Mouse (Mus musculus): ENCODE measurements at regions not wholly inside any gene's neighbourhood (a gene's known extent, or its start where the extent isn't known, plus 50 kb on each side); places are given as distances from the start of the nearest gene placed in this dataset.
"Not testable (repeated sequence)": the region's sequence is repeated elsewhere in the genome, so short reads cannot be mapped to it uniquely, and the experiment has no call there.

- Histone ChIP-seq H3K9ac (ENCODE audit: control insufficient read depth, low read depth, low read length, poor library complexity, severe bottlenecking) (no peak overlapping the region), H3K4me3 (ENCODE audit: control insufficient read depth in 1 of 2, insufficient read depth in 1 of 2, low read depth in 2 of 2, low read length in 2 of 2) (no peak overlapping the region), H3K27ac (ENCODE audit: control insufficient read depth, low read depth, low read length) (no peak overlapping the region), H3K27me3 (ENCODE audit: control insufficient read depth in 1 of 2, insufficient read depth in 2 of 2, low read length in 2 of 2) (no peaks in the 10 kb centered on the region), H3K79me2 (ENCODE audit: control insufficient read depth, insufficient read depth, low read length, poor library complexity) (no peaks in the 10 kb centered on the region), H3K9me3 (replicated peaks; ENCODE audit: insufficient read depth, low read length) (no peaks in the 10 kb centered on the region), H3K4me1 (ENCODE audit: control insufficient read depth in 1 of 2, insufficient read depth in 2 of 2, low read length in 2 of 2) (no peaks in the 10 kb centered on the region), H3K36me3 (ENCODE audit: control insufficient read depth in 1 of 2, insufficient read depth in 2 of 2, low read length in 2 of 2) (no peaks in the 10 kb centered on the region)
- TF ChIP-seq MXI1 (IDR thresholded peaks at IDR 0.05; ENCODE audit: low read depth, low read length), result no peak
- TF ChIP-seq NRF1 (IDR thresholded peaks at IDR 0.05; ENCODE audit: insufficient read depth, low read depth, low read length, poor library complexity, severe bottlenecking), result no peak
- no peak for TF ChIP-seq HCFC1 (IDR thresholded peaks at IDR 0.05; ENCODE audit: low read depth, low read length)
- TF ChIP-seq MAZ (IDR thresholded peaks at IDR 0.05; ENCODE audit: low read depth, low read length), result no peak
- TF ChIP-seq CHD1 (IDR thresholded peaks at IDR 0.05; ENCODE audit: low read depth, low read length), result no peak
- TF ChIP-seq JUND (IDR thresholded peaks at IDR 0.05; ENCODE audit: low read depth, low read length), result no peak
- TF ChIP-seq GATA1 (IDR thresholded peaks at IDR 0.05; ENCODE audit: low read depth, low read length), result no peak
- TF ChIP-seq SIN3A (IDR thresholded peaks at IDR 0.05; ENCODE audit: low read length), result no peak
- TF ChIP-seq MYB (IDR thresholded peaks at IDR 0.05; ENCODE audit: low read depth, low read length), result no peak
- TF ChIP-seq USF1 (IDR thresholded peaks at IDR 0.05; ENCODE audit: low read depth, low read length), result no peak
- DNase-seq (ENCODE audit: low read depth, low spot score), result no peak
Observed at GRCm38 (mm10) chr16:49431902-49432301, 267.1 kb upstream of the Ift57 start.

- H3K27ac ChIP-seq (ENCODE audit: control insufficient read depth, low read depth, low read length), result no peak overlapping the region
- H3K9me3 ChIP-seq (replicated peaks; ENCODE audit: insufficient read depth, low read length), result no peaks in the 10 kb centered on the region
- H3K79me2 ChIP-seq (ENCODE audit: control insufficient read depth, insufficient read depth, low read length, poor library complexity), result no peaks in the 10 kb centered on the region
- no peak overlapping the region for H3K9ac ChIP-seq (ENCODE audit: control insufficient read depth, low read depth, low read length, poor library complexity, severe bottlenecking)
- peak; percentile 60 for TF ChIP-seq SMC3 (IDR thresholded peaks at IDR 0.05; ENCODE audit: low read depth, low read length)
- peak; percentile 50 for TF ChIP-seq RAD21 (IDR thresholded peaks at IDR 0.05; ENCODE audit: low read depth, low read length)
- TF ChIP-seq RCOR1 (IDR thresholded peaks at IDR 0.05; ENCODE audit: low read depth, low read length), result no peak
- peak; percentile 37; the same call in 1 of the 2 replicates for TF ChIP-seq ZC3H11A (IDR thresholded peaks at IDR 0.05; ENCODE audit: low read depth, low read length)
- peak; percentile 33 to 59 (median 53) for TF ChIP-seq CTCF (IDR thresholded peaks at IDR 0.05 in 2 of 3, conservative IDR thresholded peaks at IDR 0.05 in 1 of 3; ENCODE audit: control insufficient read depth in 1 of 3, insufficient read depth in 1 of 3, low read depth in 2 of 3, low read length in 3 of 3, poor library complexity in 1 of 3, severe bottlenecking in 1 of 3)
- H3K36me3 ChIP-seq (ENCODE audit: control insufficient read depth in 1 of 2, insufficient read depth in 2 of 2, low read length in 2 of 2), result no peaks in the 10 kb centered on the region
- peak; percentile 48 for DNase-seq (ENCODE audit: low read depth, low spot score)
- H3K27me3 ChIP-seq (ENCODE audit: control insufficient read depth in 1 of 2, insufficient read depth in 2 of 2, low read length in 2 of 2), result no peaks in the 10 kb centered on the region
- no peak overlapping the region for H3K4me3 ChIP-seq (ENCODE audit: control insufficient read depth in 1 of 2, insufficient read depth in 1 of 2, low read depth in 2 of 2, low read length in 2 of 2)
- no peaks in the 10 kb centered on the region for H3K4me1 ChIP-seq (ENCODE audit: control insufficient read depth in 1 of 2, insufficient read depth in 2 of 2, low read length in 2 of 2)
Observed at GRCm38 (mm10) chr16:49441225-49441624, 257.8 kb upstream of the Ift57 start.

GRCm38 (mm10) chr16:49447356-49447755 is 251.7 kb upstream of the Ift57 start:
- H3K36me3 ChIP-seq (ENCODE audit: control insufficient read depth in 1 of 2, insufficient read depth in 2 of 2, low read length in 2 of 2); DNase-seq (ENCODE audit: low read depth, low spot score); H3K4me1 ChIP-seq (ENCODE audit: control insufficient read depth in 1 of 2, insufficient read depth in 2 of 2, low read length in 2 of 2); H3K27ac ChIP-seq (ENCODE audit: control insufficient read depth, low read depth, low read length); H3K4me3 ChIP-seq (ENCODE audit: control insufficient read depth in 1 of 2, insufficient read depth in 1 of 2, low read depth in 2 of 2, low read length in 2 of 2); H3K9me3 ChIP-seq (replicated peaks; ENCODE audit: insufficient read depth, low read length); H3K27me3 ChIP-seq (ENCODE audit: control insufficient read depth in 1 of 2, insufficient read depth in 2 of 2, low read length in 2 of 2); H3K9ac ChIP-seq (ENCODE audit: control insufficient read depth, low read depth, low read length, poor library complexity, severe bottlenecking); H3K79me2 ChIP-seq (ENCODE audit: control insufficient read depth, insufficient read depth, low read length, poor library complexity): not testable (repeated sequence)

All from MEL (cell line).